Mouse (Mus musculus): ENCODE results near the gene Mthfr. TPM values are rescaled to one million over a fixed set of nuclear protein-coding genes. Genes with fewer than 3 reads are reported as not detected.
A peak's percentile ranks its signal among the peaks of the same experiment; 100 is the strongest.

Gene Mthfr
- polyA plus RNA-seq, 2 experiments = 7.0 to 9.2 TPM

- no peaks in the 10 kb centered on the region for H3K9me3 ChIP-seq (ENCODE audit: control insufficient read depth, low read length)
- WGBS (ENCODE audit: insufficient replicate concordance) = 58% methylated on average over 6 of the region's 6 CpGs
- TF ChIP-seq EP300 (IDR thresholded peaks at IDR 0.05; ENCODE audit: low read depth) = no peak
- peak; percentile 40 for TF ChIP-seq CTCF (IDR thresholded peaks at IDR 0.05; ENCODE audit: low read depth)
- peaks cover 17 to 21% of the 10 kb centered on the region in 2 experiments for H3K4me1 ChIP-seq (replicated peaks; ENCODE audit: control insufficient read depth in 2 of 2, insufficient read depth in 2 of 2, low read length in 1 of 2)
- H3K4me3 ChIP-seq (ENCODE audit: insufficient read depth in 1 of 2, low read depth in 2 of 2, low read length in 2 of 2) = no peak overlapping the region
- no peaks in the 10 kb centered on the region for H3K36me3 ChIP-seq (replicated peaks; ENCODE audit: control insufficient read depth, insufficient read depth, low read depth)
- ATAC-seq (ENCODE audit: insufficient read depth) (no peak), DNase-seq (ENCODE audit: low read depth in 3 of 3, low spot score in 3 of 3) (no peak)
- no peak overlapping the region for H3K4me2 ChIP-seq (ENCODE audit: low read depth)
- no peak overlapping the region for H3K9ac ChIP-seq (replicated peaks)
- H3K27me3 ChIP-seq (ENCODE audit: control insufficient read depth, insufficient read depth, low read length) = no peaks in the 10 kb centered on the region
- no peak overlapping the region for H3K27ac ChIP-seq
Measured at GRCm38 (mm10) chr4:148079212-148079611, 40.3 kb downstream of the Mthfr start.

- no peak overlapping the region for H3K27ac ChIP-seq
- no peak overlapping the region for H3K4me3 ChIP-seq (ENCODE audit: insufficient read depth in 1 of 2, low read depth in 2 of 2, low read length in 2 of 2)
- WGBS (ENCODE audit: insufficient replicate concordance) = 69% methylated on average over 8 of the region's 8 CpGs
- TF ChIP-seq CTCF (IDR thresholded peaks at IDR 0.05; ENCODE audit: low read depth) (no peak), EP300 (IDR thresholded peaks at IDR 0.05; ENCODE audit: low read depth) (no peak)
- H3K36me3 ChIP-seq (replicated peaks; ENCODE audit: control insufficient read depth, insufficient read depth, low read depth) = no peaks in the 10 kb centered on the region
- no peak overlapping the region for H3K9ac ChIP-seq (replicated peaks)
- peaks cover 18 to 21% of the 10 kb centered on the region in 2 experiments for H3K4me1 ChIP-seq (replicated peaks; ENCODE audit: control insufficient read depth in 2 of 2, insufficient read depth in 2 of 2, low read length in 1 of 2)
- no peak overlapping the region for H3K4me2 ChIP-seq (ENCODE audit: low read depth)
- ATAC-seq (ENCODE audit: insufficient read depth) (no peak), DNase-seq (ENCODE audit: low read depth in 3 of 3, low spot score in 3 of 3) (no peak)
- H3K9me3 ChIP-seq (ENCODE audit: control insufficient read depth, low read length) = no peaks in the 10 kb centered on the region
- H3K27me3 ChIP-seq (ENCODE audit: control insufficient read depth, insufficient read depth, low read length) = no peaks in the 10 kb centered on the region
Measured at GRCm38 (mm10) chr4:148079944-148080596, 41.2 kb downstream of the Mthfr start.

DNA sequence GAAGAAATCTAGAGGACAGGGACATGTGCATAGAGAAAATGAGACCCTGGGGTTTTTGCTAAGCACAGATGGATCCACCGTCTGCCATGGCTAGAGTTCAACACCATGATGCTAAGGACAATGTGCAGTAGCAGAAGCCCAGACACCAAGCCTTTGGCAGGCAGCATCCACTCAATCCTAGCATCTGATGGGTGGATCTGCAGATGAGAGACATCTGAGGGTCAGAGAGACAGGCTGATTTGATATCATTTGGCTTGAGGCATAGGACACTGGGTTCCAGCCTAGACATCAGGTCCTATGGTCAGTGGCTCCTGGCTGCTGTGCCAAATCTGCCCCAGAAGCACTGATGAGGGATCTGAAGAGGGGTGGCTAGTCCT is 41.7 kb downstream of the Mthfr start:
- 67% methylated on average over 1 of the region's 1 CpGs for WGBS (ENCODE audit: insufficient replicate concordance)
- Histone ChIP-seq H3K9ac (replicated peaks) (no peak overlapping the region), H3K4me1 (replicated peaks; ENCODE audit: control insufficient read depth in 2 of 2, insufficient read depth in 2 of 2, low read length in 1 of 2) (peaks cover 18 to 26% of the 10 kb centered on the region in 2 experiments), H3K4me2 (ENCODE audit: low read depth) (no peak overlapping the region), H3K27ac (no peak overlapping the region), H3K4me3 (ENCODE audit: insufficient read depth in 1 of 2, low read depth in 2 of 2, low read length in 2 of 2) (no peak overlapping the region), H3K36me3 (replicated peaks; ENCODE audit: control insufficient read depth, insufficient read depth, low read depth) (no peaks in the 10 kb centered on the region), H3K27me3 (ENCODE audit: control insufficient read depth, insufficient read depth, low read length) (no peaks in the 10 kb centered on the region), H3K9me3 (ENCODE audit: control insufficient read depth, low read length) (no peaks in the 10 kb centered on the region)
- DNase-seq (ENCODE audit: low read depth in 3 of 3, low spot score in 3 of 3) = no peak
- TF ChIP-seq CTCF (IDR thresholded peaks at IDR 0.05; ENCODE audit: low read depth) (no peak), EP300 (IDR thresholded peaks at IDR 0.05; ENCODE audit: low read depth) (no peak)
- ATAC-seq (ENCODE audit: insufficient read depth) = no peak

DNA sequence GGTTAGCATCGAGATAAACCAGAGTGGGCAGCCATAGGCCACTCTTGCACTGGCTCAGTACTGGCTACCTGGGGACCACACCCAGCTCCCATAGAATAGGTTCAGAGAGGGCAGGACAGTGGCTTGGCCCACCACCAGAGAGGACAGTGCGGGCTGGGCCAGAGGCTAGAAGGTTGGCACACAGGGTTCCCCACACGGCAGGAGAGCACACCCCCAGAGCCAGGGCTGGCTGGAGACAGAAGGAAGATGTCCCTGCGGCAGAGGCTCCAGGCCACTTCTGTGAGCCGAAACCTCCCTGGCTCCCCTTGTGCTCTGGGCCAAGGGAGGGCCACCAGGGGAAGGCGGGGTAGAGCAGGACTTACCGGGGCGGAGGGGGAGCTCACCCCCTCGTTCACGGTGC is 42.3 kb downstream of the Mthfr start:
- TF ChIP-seq EP300 (IDR thresholded peaks at IDR 0.05; ENCODE audit: low read depth) (no peak), CTCF (IDR thresholded peaks at IDR 0.05; ENCODE audit: low read depth) (no peak)
- Histone ChIP-seq H3K27me3 (ENCODE audit: control insufficient read depth, insufficient read depth, low read length) (no peaks in the 10 kb centered on the region), H3K4me1 (replicated peaks; ENCODE audit: control insufficient read depth in 2 of 2, insufficient read depth in 2 of 2, low read length in 1 of 2) (peaks cover 18 to 31% of the 10 kb centered on the region in 2 experiments), H3K9me3 (ENCODE audit: control insufficient read depth, low read length) (no peaks in the 10 kb centered on the region), H3K27ac (no peak overlapping the region), H3K4me2 (ENCODE audit: low read depth) (no peak overlapping the region), H3K36me3 (replicated peaks; ENCODE audit: control insufficient read depth, insufficient read depth, low read depth) (no peaks in the 10 kb centered on the region), H3K9ac (replicated peaks) (no peak overlapping the region), H3K4me3 (ENCODE audit: insufficient read depth in 1 of 2, low read depth in 2 of 2, low read length in 2 of 2) (no peak overlapping the region)
- DNase-seq (ENCODE audit: low read depth in 3 of 3, low spot score in 3 of 3) (no peak), ATAC-seq (ENCODE audit: insufficient read depth) (no peak)
- 82% methylated on average over 10 of the region's 10 CpGs for WGBS (ENCODE audit: insufficient replicate concordance)

DNA sequence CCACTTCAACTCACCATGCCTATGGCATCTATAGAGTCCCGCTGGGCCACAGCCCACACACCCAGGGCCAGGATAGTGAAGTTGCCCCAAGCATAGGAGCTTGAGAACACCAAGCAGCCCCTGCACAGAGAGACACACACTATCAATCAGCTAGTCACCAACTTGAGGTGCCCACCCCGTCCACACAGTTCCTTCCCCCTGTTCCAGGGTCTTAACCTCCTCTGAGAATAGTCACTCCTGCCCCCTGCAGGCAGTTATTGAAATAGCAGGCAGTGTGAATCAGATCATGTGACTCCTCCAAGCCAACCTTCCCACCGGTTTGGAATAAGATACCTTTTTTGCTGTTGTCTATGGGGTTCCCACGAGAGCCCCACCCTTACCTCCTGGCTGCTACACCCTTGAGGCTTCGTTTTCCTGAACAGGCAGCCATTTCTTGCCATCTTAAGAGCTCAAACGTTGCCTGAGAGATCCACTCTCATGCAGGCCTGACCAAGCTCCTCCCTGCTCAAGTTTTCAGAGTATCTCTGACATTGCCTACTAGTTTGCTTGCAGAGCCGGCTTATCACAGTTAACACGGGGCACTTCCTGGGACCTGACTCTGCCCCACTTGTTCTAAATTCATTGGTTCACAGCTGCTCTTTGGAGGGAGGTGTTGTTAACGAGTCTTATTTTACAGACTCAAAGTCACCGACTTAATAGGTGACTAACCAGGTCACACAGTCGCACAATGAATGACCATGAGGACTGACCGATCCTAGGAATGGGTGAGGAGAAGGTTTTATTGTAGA is 43.6 kb downstream of the Mthfr start:
- peak; percentile 75 for ATAC-seq (ENCODE audit: insufficient read depth)
- no peak overlapping the region for H3K4me3 ChIP-seq (ENCODE audit: insufficient read depth in 1 of 2, low read depth in 2 of 2, low read length in 2 of 2)
- no peaks in the 10 kb centered on the region for H3K27me3 ChIP-seq (ENCODE audit: control insufficient read depth, insufficient read depth, low read length)
- H3K9ac ChIP-seq (replicated peaks) = peak overlapping the region; percentile 38
- peaks cover 21 to 36% of the 10 kb centered on the region in 2 experiments for H3K4me1 ChIP-seq (replicated peaks; ENCODE audit: control insufficient read depth in 2 of 2, insufficient read depth in 2 of 2, low read length in 1 of 2)
- H3K36me3 ChIP-seq (replicated peaks; ENCODE audit: control insufficient read depth, insufficient read depth, low read depth) = no peaks in the 10 kb centered on the region
- TF ChIP-seq EP300 (IDR thresholded peaks at IDR 0.05; ENCODE audit: low read depth) (0 out of 2 replicates have a peak, but pooled peaks have one; percentile 6), CTCF (IDR thresholded peaks at IDR 0.05; ENCODE audit: low read depth) (peak; percentile 86)
- no peaks in the 10 kb centered on the region for H3K9me3 ChIP-seq (ENCODE audit: control insufficient read depth, low read length)
- peak overlapping the region; percentile 63 for H3K27ac ChIP-seq
- WGBS (ENCODE audit: insufficient replicate concordance) = 23% methylated on average over 12 of the region's 12 CpGs
- H3K4me2 ChIP-seq (ENCODE audit: low read depth) = peak overlapping the region; percentile 53
- peak; percentile 37 to 75 (median 42) for DNase-seq (ENCODE audit: low read depth in 3 of 3, low spot score in 3 of 3)

Data from liver, embryonic 14.5 days (tissue).